Mouse (Mus musculus) CD4-positive helper T cell, adult 2 months (primary cell): ENCODE measurements around the gene Clptm1l.
A peak's percentile ranks its signal among the peaks of the same experiment; 100 is the strongest.

Source experiments
- DNase-seq: peaks from one replicate; pipeline ENCODE4 v3.0.0-alpha.2; 2012; ENCODE audit warnings: low read depth, missing footprints, low spot score

Gene Clptm1l

GRCm38 (mm10) chr13:73603522-73604155 is at the start of gene Clptm1l:
Clptm1l (plus strand) TSS chr13:73604006.
- peak; percentile 95 for DNase-seq

- DNase-seq, result no peak
Measured at GRCm38 (mm10) chr13:73564201-73564600, 39.6 kb upstream of the Clptm1l start.

GRCm38 (mm10) chr13:73575051-73575450 is 28.8 kb upstream of the Clptm1l start:
- DNase-seq, result no peak

GRCm38 (mm10) chr13:73577277-73577676 is 26.5 kb upstream of the Clptm1l start:
- DNase-seq, result no peak

- DNase-seq, result no peak
Measured at GRCm38 (mm10) chr13:73591488-73591887, 12.3 kb upstream of the Clptm1l start.

GRCm38 (mm10) chr13:73592546-73592945 is 11.3 kb upstream of the Clptm1l start:
- DNase-seq, result no peak

GRCm38 (mm10) chr13:73596276-73596675 is 7.5 kb upstream of the Clptm1l start:
- no peak for DNase-seq

GRCm38 (mm10) chr13:73600217-73600616 is 3.6 kb upstream of the Clptm1l start:
- no peak for DNase-seq

GRCm38 (mm10) chr13:73603046-73603445 is 760 bp upstream of the Clptm1l start:
- no peak for DNase-seq

GRCm38 (mm10) chr13:73604156-73604957 is 551 bp downstream of the Clptm1l start:
- DNase-seq, result no peak

- DNase-seq, result no peak
Measured at GRCm38 (mm10) chr13:73618406-73618805, 14.6 kb downstream of the Clptm1l start.

- DNase-seq, result peak; percentile 32
Measured at GRCm38 (mm10) chr13:73620637-73621036, 16.8 kb downstream of the Clptm1l start.

- peak; percentile 70 for DNase-seq
Measured at GRCm38 (mm10) chr13:73626410-73626744, 22.6 kb downstream of the Clptm1l start.

- DNase-seq, result no peak
Measured at GRCm38 (mm10) chr13:73626745-73627549, 23.1 kb downstream of the Clptm1l start, which contains the start of gene Tert. Tert (plus strand) TSS chr13:73626911.

GRCm38 (mm10) chr13:73628586-73629113 is 24.8 kb downstream of the Clptm1l start:
- no peak for DNase-seq

GRCm38 (mm10) chr13:73631837-73632236 is 28.0 kb downstream of the Clptm1l start:
- DNase-seq, result no peak

GRCm38 (mm10) chr13:73637826-73638225 is 34.0 kb downstream of the Clptm1l start:
- DNase-seq, result no peak

GRCm38 (mm10) chr13:73641296-73641695 is 37.5 kb downstream of the Clptm1l start:
- no peak for DNase-seq

GRCm38 (mm10) chr13:73646397-73647087 is 42.7 kb downstream of the Clptm1l start:
- DNase-seq, result peak; percentile 83

GRCm38 (mm10) chr13:73653266-73653665 is 49.5 kb downstream of the Clptm1l start:
- no peak for DNase-seq

GRCm38 (mm10) chr13:73654976-73655375 is 51.2 kb downstream of the Clptm1l start:
- no peak for DNase-seq
